Comparison of ENCODE assay signal across 8 mouse cellular contexts in the genomic region with DNA sequence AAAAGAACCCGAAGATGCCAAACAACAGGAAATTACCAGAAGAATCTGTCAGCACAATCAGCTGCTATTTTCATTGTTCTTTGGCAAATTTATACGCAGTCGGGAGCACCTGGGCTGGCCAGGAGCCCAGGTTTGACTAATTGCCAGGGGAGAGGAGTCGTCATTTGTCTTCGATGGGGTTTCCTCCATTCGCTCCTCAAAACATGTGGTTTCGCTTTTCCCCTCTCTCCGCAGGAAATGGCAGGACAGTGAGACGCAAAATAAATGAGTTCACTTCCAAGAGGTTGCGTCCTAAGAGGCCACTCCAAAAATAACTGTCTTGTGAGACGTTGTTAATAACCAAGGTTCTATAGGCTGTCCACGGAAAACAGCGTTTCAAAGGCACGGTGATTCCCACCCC.
DNase-seq lines count a peak whose midpoint lies in the region; ATAC-seq lines count a peak whose summit lies in the region.

No protein-coding gene starts in this region.

- no peaks in the 10 kb centered on the region for H3K36me3 ChIP-seq in liver, embryonic 11.5 days (ENCODE audit: control insufficient read depth, insufficient read depth, low read length)
- H3K36me3 ChIP-seq in kidney, embryonic 16.5 days (ENCODE audit: insufficient read depth, low read length): no peaks in the 10 kb centered on the region
- H3K36me3 ChIP-seq in neural tube, embryonic 13.5 days: no peaks in the 10 kb centered on the region

- no peak overlapping the region; the same call in 1 of the 2 replicates for H3K4me3 ChIP-seq in liver, embryonic 11.5 days (ENCODE audit: low read depth, low read length)
- peak overlapping the region; percentile 24 for H3K4me3 ChIP-seq in kidney, embryonic 16.5 days (ENCODE audit: low read length)
- no peak overlapping the region for H3K4me3 ChIP-seq in neural tube, embryonic 13.5 days

- peak overlapping the region; percentile 45 for H3K4me2 ChIP-seq in liver, embryonic 11.5 days
- H3K4me2 ChIP-seq in kidney, embryonic 16.5 days (replicated peaks; ENCODE audit: low read depth, low read length): peak overlapping the region; percentile 41
- peak overlapping the region; percentile 40 for H3K4me2 ChIP-seq in neural tube, embryonic 13.5 days

- no peak for DNase-seq in liver, embryonic 11.5 days (ENCODE audit: low spot score)
- DNase-seq in liver: no peak
- DNase-seq in heart, adult 9 months (ENCODE audit: low spot score in 2 of 2): peak; percentile 37 to 52
- DNase-seq in ovary, adult 18-20 months (ENCODE audit: low spot score): no peak
- DNase-seq in ovary, postnatal 36 days (ENCODE audit: low spot score): no peak
- no peak for DNase-seq in right cerebral cortex, adult 2 months (ENCODE audit: low spot score in 2 of 2)

- H3K9ac ChIP-seq in liver, embryonic 11.5 days (ENCODE audit: low read depth, low read length): no peak overlapping the region
- no peak overlapping the region for H3K9ac ChIP-seq in kidney, embryonic 16.5 days (replicated peaks; ENCODE audit: low read length)
- no peak overlapping the region for H3K9ac ChIP-seq in neural tube, embryonic 13.5 days

- no peaks in the 10 kb centered on the region for H3K27me3 ChIP-seq in liver, embryonic 11.5 days (replicated peaks; ENCODE audit: control insufficient read depth, insufficient read depth, low read length)
- H3K27me3 ChIP-seq in kidney, embryonic 16.5 days (ENCODE audit: insufficient read depth, low read length): peaks cover 14% of the 10 kb centered on the region
- H3K27me3 ChIP-seq in neural tube, embryonic 13.5 days: peaks cover 15% of the 10 kb centered on the region

- H3K4me1 ChIP-seq in liver, embryonic 11.5 days (replicated peaks; ENCODE audit: control insufficient read depth, insufficient read depth, low read length): no peaks in the 10 kb centered on the region
- 0 out of 2 replicates have a peak, but pooled peaks cover 1% of the 10 kb centered on the region for H3K4me1 ChIP-seq in kidney, embryonic 16.5 days (ENCODE audit: insufficient read depth, low read length)
- peaks cover 42% of the 10 kb centered on the region for H3K4me1 ChIP-seq in neural tube, embryonic 13.5 days (replicated peaks)

- H3K27ac ChIP-seq in liver, embryonic 11.5 days (ENCODE audit: low read depth, low read length): no peak overlapping the region
- no peak overlapping the region; the same call in 1 of the 2 replicates for H3K27ac ChIP-seq in kidney, embryonic 16.5 days (ENCODE audit: low read length)
- no peak overlapping the region for H3K27ac ChIP-seq in neural tube, embryonic 13.5 days (replicated peaks)

- 32% methylated on average over 14 of the region's 14 CpGs for WGBS in liver, embryonic 11.5 days
- WGBS in kidney, embryonic 16.5 days: 26% methylated on average over 14 of the region's 14 CpGs
- 44% methylated on average over 14 of the region's 14 CpGs for WGBS in neural tube, embryonic 13.5 days

- ATAC-seq in liver, embryonic 11.5 days (replicated peaks; ENCODE audit: low FRiP score): no peak
- no peak for ATAC-seq in kidney, embryonic 16.5 days (ENCODE audit: low FRiP score, low TSS enrichment)
- ATAC-seq in neural tube, embryonic 13.5 days (ENCODE audit: low read depth): no peak

- H3K9me3 ChIP-seq in liver, embryonic 11.5 days (ENCODE audit: control insufficient read depth, low read length): no peaks in the 10 kb centered on the region
- H3K9me3 ChIP-seq in kidney, embryonic 16.5 days (ENCODE audit: low read length): no peaks in the 10 kb centered on the region
- no peaks in the 10 kb centered on the region for H3K9me3 ChIP-seq in neural tube, embryonic 13.5 days

Comparison
In these comparisons a context has a peak if more than half of its experiments do, and no peak if none do; other contexts are left out.
1. DNase-seq: peak in heart, adult 9 months (2 of 2); none in liver, embryonic 11.5 days (single experiment), liver (single experiment), ovary, adult 18-20 months (single experiment), ovary, postnatal 36 days (single experiment) and right cerebral cortex, adult 2 months (0 of 2).
2. Peak in every context shown above with its lines, with median percentiles within 50 percentile points of each other: H3K4me2 ChIP-seq.